Mouse (Mus musculus): Measurements from ENCODE around the gene Arhgef3.

Arhgef3 gene

GRCm38 (mm10) chr14:27115275-27115660 is 569 bp downstream of the Arhgef3 start:
- no peak for DNase-seq (ENCODE audit: low read depth, low spot score)

- DNase-seq (ENCODE audit: low read depth, low spot score) = no peak
These were observed 1.3 kb downstream of the Arhgef3 start for GRCm38 (mm10) chr14:27115991-27116390.

- DNase-seq (ENCODE audit: low read depth, low spot score) = no peak
These were observed 2.0 kb downstream of the Arhgef3 start for GRCm38 (mm10) chr14:27116577-27117165.

- DNase-seq (ENCODE audit: low read depth, low spot score) = no peak
These were observed 3.8 kb downstream of the Arhgef3 start for GRCm38 (mm10) chr14:27118546-27118945.

GRCm38 (mm10) chr14:27122646-27123045 is 7.9 kb downstream of the Arhgef3 start:
- no peak for DNase-seq (ENCODE audit: low read depth, low spot score)

- no peak for DNase-seq (ENCODE audit: low read depth, low spot score)
These were observed 8.8 kb downstream of the Arhgef3 start for GRCm38 (mm10) chr14:27123543-27123942.

- no peak for DNase-seq (ENCODE audit: low read depth, low spot score)
These were observed 15.3 kb downstream of the Arhgef3 start for GRCm38 (mm10) chr14:27130031-27130430.

- DNase-seq (ENCODE audit: low read depth, low spot score) = no peak
These were observed 16.0 kb downstream of the Arhgef3 start for GRCm38 (mm10) chr14:27130676-27131075.

- DNase-seq (ENCODE audit: low read depth, low spot score) = no peak
These were observed 16.8 kb downstream of the Arhgef3 start for GRCm38 (mm10) chr14:27131521-27131920.

GRCm38 (mm10) chr14:27138891-27139290 is 24.2 kb downstream of the Arhgef3 start:
- DNase-seq (ENCODE audit: low read depth, low spot score) = peak; percentile 62

- peak; percentile 64 for DNase-seq (ENCODE audit: low read depth, low spot score)
These were observed 25.3 kb downstream of the Arhgef3 start for GRCm38 (mm10) chr14:27139968-27140367.

GRCm38 (mm10) chr14:27141486-27141885 is 26.8 kb downstream of the Arhgef3 start:
- no peak for DNase-seq (ENCODE audit: low read depth, low spot score)

GRCm38 (mm10) chr14:27142680-27143079 is 28.0 kb downstream of the Arhgef3 start:
- DNase-seq (ENCODE audit: low read depth, low spot score) = no peak

GRCm38 (mm10) chr14:27145171-27146045 is 30.7 kb downstream of the Arhgef3 start:
- no peak for DNase-seq (ENCODE audit: low read depth, low spot score)

- no peak for DNase-seq (ENCODE audit: low read depth, low spot score)
These were observed 33.0 kb downstream of the Arhgef3 start for GRCm38 (mm10) chr14:27147726-27148125.

- DNase-seq (ENCODE audit: low read depth, low spot score) = no peak
These were observed 34.7 kb downstream of the Arhgef3 start for GRCm38 (mm10) chr14:27149401-27149800.

- no peak for DNase-seq (ENCODE audit: low read depth, low spot score)
These were observed 35.4 kb downstream of the Arhgef3 start for GRCm38 (mm10) chr14:27150011-27150640.

GRCm38 (mm10) chr14:27151432-27151831 is 36.7 kb downstream of the Arhgef3 start:
- DNase-seq (ENCODE audit: low read depth, low spot score) = no peak

- no peak for DNase-seq (ENCODE audit: low read depth, low spot score)
These were observed 40.4 kb downstream of the Arhgef3 start for GRCm38 (mm10) chr14:27155088-27155487.

- DNase-seq (ENCODE audit: low read depth, low spot score) = no peak
These were observed 41.3 kb downstream of the Arhgef3 start for GRCm38 (mm10) chr14:27156032-27156431.

GRCm38 (mm10) chr14:27158133-27158532 is 43.4 kb downstream of the Arhgef3 start:
- DNase-seq (ENCODE audit: low read depth, low spot score) = no peak

- no peak for DNase-seq (ENCODE audit: low read depth, low spot score)
These were observed 44.1 kb downstream of the Arhgef3 start for GRCm38 (mm10) chr14:27158782-27159181.

GRCm38 (mm10) chr14:27160762-27161161 is 46.1 kb downstream of the Arhgef3 start:
- no peak for DNase-seq (ENCODE audit: low read depth, low spot score)
